Mouse (Mus musculus): Measurements from ENCODE around the gene Cbwd1. TPM values are rescaled to one million over a fixed set of nuclear protein-coding genes. Genes with fewer than 3 reads are reported as not detected.

Cbwd1 gene
- polyA plus RNA-seq, 1 experiment, result 7.5 TPM

DNA sequence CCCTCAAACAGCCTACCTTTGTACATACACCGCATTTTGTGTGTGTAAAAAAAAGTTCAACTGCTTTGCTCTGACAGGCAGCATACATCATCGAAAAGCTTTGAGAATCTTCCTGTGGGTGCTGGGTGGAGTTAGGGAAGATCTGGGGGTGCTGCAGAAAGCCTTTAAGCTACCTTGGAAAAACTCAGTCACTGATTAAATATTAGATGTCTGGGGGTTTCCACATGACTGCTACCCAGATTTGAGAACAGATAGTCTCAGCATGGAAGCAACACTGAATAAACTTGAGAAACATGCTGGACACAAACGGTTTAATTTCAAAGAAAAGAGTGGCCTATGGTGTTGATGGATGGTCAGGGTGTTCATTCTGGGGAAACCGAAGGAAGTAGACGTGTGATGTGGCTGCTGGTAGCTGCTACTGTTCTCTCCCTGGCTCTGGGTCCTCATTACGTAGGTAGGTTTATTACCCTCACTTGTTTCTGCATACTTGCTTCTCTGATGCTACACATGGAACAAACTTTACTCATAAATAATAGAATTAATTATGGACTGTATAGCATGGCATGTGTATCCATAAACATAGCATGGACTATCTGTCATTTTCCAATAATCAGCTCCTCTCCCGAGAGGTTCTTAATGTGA, 22.6 kb upstream of the Cbwd1 start:
- WGBS, result 49% methylated on average over 7 of the region's 7 CpGs
- H3K27ac ChIP-seq (ENCODE audit: control insufficient read depth, insufficient read depth, low read depth, low read length, poor library complexity), result no peak overlapping the region
- TF ChIP-seq POLR2A (IDR thresholded peaks at IDR 0.05; ENCODE audit: borderline replicate concordance, control insufficient read depth, low read depth, low read length) (no peak), CTCF (IDR thresholded peaks at IDR 0.05; ENCODE audit: control insufficient read depth, insufficient read depth, low read length) (no peak)
- no peak overlapping the region for H3K4me3 ChIP-seq (replicated peaks; ENCODE audit: control insufficient read depth, low read depth, low read length)
- H3K4me1 ChIP-seq (ENCODE audit: control insufficient read depth, insufficient read depth, low read length), result peaks cover 8% of the 10 kb centered on the region; the same call in 1 of the 2 replicates

DNA sequence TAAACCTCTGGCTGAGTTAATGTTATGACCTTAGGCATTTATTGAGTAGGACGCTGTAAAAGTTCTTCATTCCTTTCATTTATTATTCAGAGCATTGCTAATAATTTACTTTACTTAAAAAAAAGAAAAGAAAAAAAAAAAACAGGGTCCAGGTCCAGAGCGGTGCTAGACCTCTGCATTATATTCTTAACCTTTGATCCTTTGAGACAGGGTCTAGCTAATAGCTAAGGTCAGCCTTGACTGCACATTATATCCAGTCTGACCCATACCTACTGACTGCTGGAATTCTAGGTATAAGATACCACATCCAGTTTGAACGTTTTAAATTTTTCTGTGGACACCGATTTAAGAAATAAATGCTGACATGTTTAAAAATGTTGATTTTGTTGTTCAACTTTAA, 21.6 kb upstream of the Cbwd1 start:
- WGBS, result 87% methylated on average over 4 of the region's 4 CpGs
- no peak overlapping the region for H3K27ac ChIP-seq (ENCODE audit: control insufficient read depth, insufficient read depth, low read depth, low read length, poor library complexity)
- H3K4me1 ChIP-seq (ENCODE audit: control insufficient read depth, insufficient read depth, low read length), result peaks cover 6% of the 10 kb centered on the region; the same call in 1 of the 2 replicates
- H3K4me3 ChIP-seq (replicated peaks; ENCODE audit: control insufficient read depth, low read depth, low read length), result no peak overlapping the region
- TF ChIP-seq POLR2A (IDR thresholded peaks at IDR 0.05; ENCODE audit: borderline replicate concordance, control insufficient read depth, low read depth, low read length), result no peak
- no peak for TF ChIP-seq CTCF (IDR thresholded peaks at IDR 0.05; ENCODE audit: control insufficient read depth, insufficient read depth, low read length)

GRCm38 (mm10) chr19:24981294-24981693, 19.9 kb upstream of the Cbwd1 start:
- H3K27ac ChIP-seq (ENCODE audit: control insufficient read depth, insufficient read depth, low read depth, low read length, poor library complexity), result no peak overlapping the region
- no peak for TF ChIP-seq POLR2A (IDR thresholded peaks at IDR 0.05; ENCODE audit: borderline replicate concordance, control insufficient read depth, low read depth, low read length)
- no peak for TF ChIP-seq CTCF (IDR thresholded peaks at IDR 0.05; ENCODE audit: control insufficient read depth, insufficient read depth, low read length)
- 56% methylated on average over 8 of the region's 8 CpGs for WGBS
- no peak overlapping the region for H3K4me3 ChIP-seq (replicated peaks; ENCODE audit: control insufficient read depth, low read depth, low read length)
- peaks cover 4% of the 10 kb centered on the region; the same call in 1 of the 2 replicates for H3K4me1 ChIP-seq (ENCODE audit: control insufficient read depth, insufficient read depth, low read length)

GRCm38 (mm10) chr19:24978852-24979842, 17.7 kb upstream of the Cbwd1 start:
- 64% methylated on average over 10 of the region's 10 CpGs for WGBS
- peaks cover 4% of the 10 kb centered on the region; the same call in 1 of the 2 replicates for H3K4me1 ChIP-seq (ENCODE audit: control insufficient read depth, insufficient read depth, low read length)
- TF ChIP-seq POLR2A (IDR thresholded peaks at IDR 0.05; ENCODE audit: borderline replicate concordance, control insufficient read depth, low read depth, low read length), result no peak
- TF ChIP-seq CTCF (IDR thresholded peaks at IDR 0.05; ENCODE audit: control insufficient read depth, insufficient read depth, low read length), result no peak
- no peak overlapping the region; the same call in 1 of the 2 replicates for H3K27ac ChIP-seq (ENCODE audit: control insufficient read depth, insufficient read depth, low read depth, low read length, poor library complexity)
- no peak overlapping the region for H3K4me3 ChIP-seq (replicated peaks; ENCODE audit: control insufficient read depth, low read depth, low read length)

- Histone ChIP-seq H3K4me1 (ENCODE audit: control insufficient read depth, insufficient read depth, low read length) (peaks cover 4% of the 10 kb centered on the region; the same call in 1 of the 2 replicates), H3K27ac (ENCODE audit: control insufficient read depth, insufficient read depth, low read depth, low read length, poor library complexity) (no peak overlapping the region), H3K4me3 (replicated peaks; ENCODE audit: control insufficient read depth, low read depth, low read length) (no peak overlapping the region)
- TF ChIP-seq POLR2A (IDR thresholded peaks at IDR 0.05; ENCODE audit: borderline replicate concordance, control insufficient read depth, low read depth, low read length), result no peak
- 86% methylated on average over 11 of the region's 11 CpGs for WGBS
Measured at GRCm38 (mm10) chr19:24977991-24978390, 16.6 kb upstream of the Cbwd1 start.

GRCm38 (mm10) chr19:24972701-24973390, 11.4 kb upstream of the Cbwd1 start:
- TF ChIP-seq CTCF (IDR thresholded peaks at IDR 0.05; ENCODE audit: control insufficient read depth, insufficient read depth, low read length) (no peak), POLR2A (IDR thresholded peaks at IDR 0.05; ENCODE audit: borderline replicate concordance, control insufficient read depth, low read depth, low read length) (no peak)
- no peaks in the 10 kb centered on the region; the same call in 1 of the 2 replicates for H3K4me1 ChIP-seq (ENCODE audit: control insufficient read depth, insufficient read depth, low read length)

GRCm38 (mm10) chr19:24971307-24971706, 9.9 kb upstream of the Cbwd1 start:
- no peaks in the 10 kb centered on the region; the same call in 1 of the 2 replicates for H3K4me1 ChIP-seq (ENCODE audit: control insufficient read depth, insufficient read depth, low read length)
- TF ChIP-seq POLR2A (IDR thresholded peaks at IDR 0.05; ENCODE audit: borderline replicate concordance, control insufficient read depth, low read depth, low read length), result no peak
- TF ChIP-seq CTCF (IDR thresholded peaks at IDR 0.05; ENCODE audit: control insufficient read depth, insufficient read depth, low read length), result no peak
- WGBS, result 1% methylated on average over 7 of the region's 7 CpGs
- no peak overlapping the region for H3K27ac ChIP-seq (ENCODE audit: control insufficient read depth, insufficient read depth, low read depth, low read length, poor library complexity)
- H3K4me3 ChIP-seq (replicated peaks; ENCODE audit: control insufficient read depth, low read depth, low read length), result no peak overlapping the region

More at GRCm38 (mm10) chr19:24972701-24973390, 11.4 kb upstream of the Cbwd1 start:
- Histone ChIP-seq H3K4me3 (replicated peaks; ENCODE audit: control insufficient read depth, low read depth, low read length) (no peak overlapping the region), H3K27ac (ENCODE audit: control insufficient read depth, insufficient read depth, low read depth, low read length, poor library complexity) (no peak overlapping the region)
- 79% methylated on average over 3 of the region's 3 CpGs for WGBS

Measured in bone marrow, adult 2 months (tissue).